38 mouse cellular contexts compared by ENCODE assay signal in the genomic region with DNA sequence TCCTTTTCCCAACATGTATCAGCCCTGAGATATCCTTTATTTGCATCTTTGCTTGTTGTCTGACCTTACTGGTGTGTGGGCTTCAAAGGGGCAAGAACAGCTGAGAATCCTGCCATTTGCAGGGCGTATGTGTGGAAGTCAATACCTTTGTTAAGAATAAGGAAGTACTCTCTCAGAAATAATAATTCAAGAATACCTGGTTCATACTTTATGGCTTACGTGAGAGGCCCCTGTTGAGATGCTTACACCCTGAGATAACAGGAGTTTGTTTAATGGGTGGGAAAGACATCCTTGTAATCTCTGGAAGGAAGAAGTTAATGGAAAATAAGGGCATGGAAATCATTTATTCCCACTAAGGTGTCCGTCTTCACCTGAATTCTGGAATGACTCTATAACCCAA. TPM values are rescaled to one million over a fixed set of nuclear protein-coding genes. Genes with fewer than 3 reads are reported as not detected.
"Had no signal": no experiment of that assay in that cellular context is flagged by ENCODE, and none has a peak within 500 bp of the region (broad histone marks: within the 10 kb centered on the region; RNA-seq: fewer than 3 reads in every experiment).

No protein-coding gene starts in this region.

- H3K27me3 ChIP-seq: heart, embryonic 12.5 days; heart, embryonic 13.5 days; heart, embryonic 15.5 days; hindbrain, embryonic 12.5 days; hindbrain, embryonic 13.5 days; hindbrain, embryonic 15.5 days; kidney, embryonic 15.5 days had no signal

- H3K4me3 ChIP-seq: heart, adult 2 months; heart, embryonic 10.5 days; heart, embryonic 12.5 days; heart, embryonic 13.5 days; heart, embryonic 15.5 days; hindbrain, embryonic 10.5 days; hindbrain, embryonic 12.5 days; hindbrain, embryonic 13.5 days; hindbrain, embryonic 15.5 days; kidney, embryonic 15.5 days; layer of hippocampus, adult 2 months; left cerebral cortex, adult 2 months had no signal

- DNase-seq: heart, adult 2 months; heart, postnatal 10 days; heart, postnatal 14 days; heart, postnatal 36 days; heart, postnatal 4 days; kidney, adult 11 months; kidney, adult 18-20 months; kidney, adult 2 months; kidney, adult 9 months; kidney, postnatal 10 days; kidney, postnatal 14 days; kidney, postnatal 25 days; kidney, postnatal 36 days; kidney, postnatal 4 days; layer of hippocampus, adult 9-11 months; layer of hippocampus, postnatal 36 days had no signal

- H3K4me2 ChIP-seq: heart, embryonic 11.5 days; heart, embryonic 12.5 days; heart, embryonic 13.5 days; heart, embryonic 15.5 days; hindbrain, embryonic 12.5 days; hindbrain, embryonic 13.5 days; hindbrain, embryonic 14.5 days; hindbrain, embryonic 15.5 days; kidney, embryonic 15.5 days had no signal

- H3K27ac ChIP-seq: heart, adult 2 months; heart, embryonic 10.5 days; heart, embryonic 13.5 days; heart, embryonic 15.5 days; hindbrain, embryonic 10.5 days; hindbrain, embryonic 12.5 days; hindbrain, embryonic 13.5 days; hindbrain, embryonic 14.5 days; hindbrain, embryonic 15.5 days; hindbrain, postnatal 0 days; kidney, embryonic 15.5 days; kidney, postnatal 0 days; layer of hippocampus, adult 2 months; left cerebral cortex, adult 2 months had no signal

- H3K9me3 ChIP-seq: heart, embryonic 10.5 days; heart, embryonic 12.5 days; heart, embryonic 13.5 days; heart, embryonic 15.5 days; hindbrain, embryonic 10.5 days; hindbrain, embryonic 12.5 days; hindbrain, embryonic 13.5 days; hindbrain, embryonic 15.5 days; kidney, embryonic 15.5 days had no signal

- H3K4me1 ChIP-seq: heart, embryonic 10.5 days; heart, embryonic 12.5 days; heart, embryonic 13.5 days; heart, embryonic 15.5 days; hindbrain, embryonic 10.5 days; hindbrain, embryonic 12.5 days; hindbrain, embryonic 13.5 days; hindbrain, embryonic 15.5 days; kidney, embryonic 15.5 days had no signal

- ATAC-seq: hindbrain, embryonic 16.5 days; hindbrain, postnatal 0 days; inflammation-experienced regulatory T-cells, adult 6 months had no signal

- H3K36me3 ChIP-seq: heart, embryonic 10.5 days; heart, embryonic 12.5 days; heart, embryonic 13.5 days; heart, embryonic 15.5 days; hindbrain, embryonic 10.5 days; hindbrain, embryonic 12.5 days; hindbrain, embryonic 13.5 days; hindbrain, embryonic 15.5 days; kidney, embryonic 15.5 days had no signal

- H3K9ac ChIP-seq: heart, embryonic 12.5 days; heart, embryonic 13.5 days; heart, embryonic 15.5 days; hindbrain, embryonic 12.5 days; hindbrain, embryonic 13.5 days; hindbrain, embryonic 14.5 days; hindbrain, embryonic 15.5 days; kidney, embryonic 15.5 days had no signal

RNA-seq across cellular contexts. Expression of a gene that starts 26.0 kb away (rescaled TPM):
- polyA plus RNA-seq: heart, embryonic 10.5 days; heart, embryonic 11.5 days; heart, embryonic 12.5 days; heart, embryonic 13.5 days; heart, embryonic 14.5 days; hindbrain, embryonic 10.5 days; hindbrain, embryonic 11.5 days; hindbrain, embryonic 12.5 days; hindbrain, embryonic 13.5 days; hindbrain, embryonic 14.5 days; hindbrain, embryonic 15.5 days; hindbrain, embryonic 16.5 days; hindbrain, postnatal 0 days; inflammation-experienced regulatory T-cells, adult 6 months; intestine, embryonic 14.5 days; kidney, adult 2 months; kidney, embryonic 14.5 days; kidney, embryonic 15.5 days; kidney, embryonic 16.5 days had no signal
